Mouse (Mus musculus): ENCODE measurements at regions not wholly inside any gene's neighbourhood (a gene's known extent, or its start where the extent isn't known, plus 50 kb on each side); places are given as distances from the start of the nearest gene placed in this dataset.

GRCm38 (mm10) chr17:49208315-49208820 is 219.8 kb upstream of the Mocs1 start:
- no peak for TF ChIP-seq CTCF (IDR thresholded peaks at IDR 0.05; ENCODE audit: extremely low read depth, insufficient read depth, low read length)
- no peak for TF ChIP-seq POLR2A (IDR thresholded peaks at IDR 0.05; ENCODE audit: extremely low read depth, insufficient read depth, low read length)
